11 mouse cellular contexts compared by ENCODE assay signal in genomic region chr19:45151361-45152182, GRCm38 (mm10). TPM values are rescaled to one million over a fixed set of nuclear protein-coding genes. Genes with fewer than 3 reads are reported as not detected.
A peak's percentile ranks its signal among the peaks of the same experiment; 100 is the strongest.
DNase-seq lines count a peak whose midpoint lies in the region; ATAC-seq and TF ChIP-seq lines count a peak whose summit lies in the region.
"Had no signal": no experiment of that assay in that cellular context is flagged by ENCODE, and none has a peak within 500 bp of the region (broad histone marks: within the 10 kb centered on the region; RNA-seq: fewer than 3 reads in every experiment).

No protein-coding gene starts in this region.

- H3K4me2 ChIP-seq in midbrain, postnatal 0 days (ENCODE audit: low read depth, low read length, poor library complexity, severe bottlenecking): no peak overlapping the region
- peak overlapping the region; percentile 40; the same call in 1 of the 2 replicates for H3K4me2 ChIP-seq in stomach, embryonic 16.5 days (ENCODE audit: low read depth, low read length)

- ATAC-seq in midbrain, postnatal 0 days (ENCODE audit: low FRiP score): no peak
- no peak for ATAC-seq in stomach, embryonic 16.5 days (ENCODE audit: insufficient read depth, low FRiP score)
- ATAC-seq in erythroid progenitor cell, adult 5-6 weeks (replicated peaks; ENCODE audit: low FRiP score, poor library complexity, severe bottlenecking): no peak

- intact Hi-C loops in gastrocnemius, adult 2 months (cut with DNase I): no loop called here

- H3K9me3 ChIP-seq in midbrain, embryonic 10.5 days (replicated peaks): peaks cover 3% of the 10 kb centered on the region; the same call in 1 of the 2 replicates
- H3K9me3 ChIP-seq in midbrain, postnatal 0 days (ENCODE audit: low read length): no peaks in the 10 kb centered on the region
- no peaks in the 10 kb centered on the region for H3K9me3 ChIP-seq in limb, embryonic 10.5 days (replicated peaks)
- H3K9me3 ChIP-seq in stomach, embryonic 16.5 days (replicated peaks; ENCODE audit: control insufficient read depth, low read length): no peaks in the 10 kb centered on the region

- H3K9ac ChIP-seq in midbrain, postnatal 0 days (replicated peaks; ENCODE audit: low read length, poor library complexity, severe bottlenecking): no peak overlapping the region
- H3K9ac ChIP-seq in stomach, embryonic 16.5 days (ENCODE audit: low read length): peak overlapping the region; percentile 39; the same call in 1 of the 2 replicates

- peaks cover 44% of the 10 kb centered on the region for H3K4me1 ChIP-seq in midbrain, embryonic 10.5 days
- peaks cover 5% of the 10 kb centered on the region; the same call in 1 of the 2 replicates for H3K4me1 ChIP-seq in midbrain, postnatal 0 days (ENCODE audit: insufficient read depth, low read length)
- peaks cover 50% of the 10 kb centered on the region for H3K4me1 ChIP-seq in limb, embryonic 10.5 days
- peaks cover 8% of the 10 kb centered on the region; the same call in 1 of the 2 replicates for H3K4me1 ChIP-seq in stomach, embryonic 16.5 days (ENCODE audit: control insufficient read depth, insufficient read depth, low read length)

- H3K27ac ChIP-seq in gastrocnemius, adult 2 months: no peak overlapping the region
- H3K27ac ChIP-seq in midbrain, embryonic 10.5 days (replicated peaks): no peak overlapping the region
- no peak overlapping the region for H3K27ac ChIP-seq in midbrain, postnatal 0 days (ENCODE audit: low read depth, low read length)
- H3K27ac ChIP-seq in limb, embryonic 10.5 days: 0 out of 2 replicates have a peak overlapping the region, but pooled peaks have one; percentile 37
- 0 out of 2 replicates have a peak overlapping the region, but pooled peaks have one; percentile 14 for H3K27ac ChIP-seq in stomach, embryonic 16.5 days (ENCODE audit: low read length)

- WGBS in midbrain, embryonic 10.5 days: 2% methylated on average over 36 of the region's 36 CpGs
- WGBS in midbrain, postnatal 0 days: under 1% methylated on average over 35 of the region's 36 CpGs
- 1% methylated on average over 36 of the region's 36 CpGs for WGBS in limb, embryonic 10.5 days
- 5% methylated on average over 36 of the region's 36 CpGs for WGBS in stomach, embryonic 16.5 days

- H3K4me3 ChIP-seq in gastrocnemius, adult 2 months: peak overlapping the region; percentile 59
- peak overlapping the region; percentile 42 for H3K4me3 ChIP-seq in midbrain, embryonic 10.5 days
- H3K4me3 ChIP-seq in midbrain, postnatal 0 days (ENCODE audit: low read depth, low read length): no peak overlapping the region; the same call in 1 of the 2 replicates
- peak overlapping the region; percentile 45 for H3K4me3 ChIP-seq in limb, embryonic 10.5 days
- H3K4me3 ChIP-seq in stomach, embryonic 16.5 days (replicated peaks; ENCODE audit: low read length): peak overlapping the region; percentile 36
- H3K4me3 ChIP-seq: megakaryocyte, embryonic 14.5 days had no signal

- no peaks in the 10 kb centered on the region for H3K36me3 ChIP-seq in midbrain, embryonic 10.5 days
- H3K36me3 ChIP-seq in midbrain, postnatal 0 days (ENCODE audit: insufficient read depth, low read length): no peaks in the 10 kb centered on the region
- H3K36me3 ChIP-seq in limb, embryonic 10.5 days: no peaks in the 10 kb centered on the region
- H3K36me3 ChIP-seq in stomach, embryonic 16.5 days (ENCODE audit: control insufficient read depth, insufficient read depth, low read length): no peaks in the 10 kb centered on the region

- H3K27me3 ChIP-seq in midbrain, embryonic 10.5 days (ENCODE audit: low read depth, poor library complexity, severe bottlenecking): peaks cover 100% of the 10 kb centered on the region
- H3K27me3 ChIP-seq in midbrain, postnatal 0 days (ENCODE audit: insufficient read depth, low read length): peaks cover 91% of the 10 kb centered on the region
- peaks cover 100% of the 10 kb centered on the region for H3K27me3 ChIP-seq in limb, embryonic 10.5 days (ENCODE audit: low read depth, poor library complexity, severe bottlenecking)
- peaks cover 94% of the 10 kb centered on the region for H3K27me3 ChIP-seq in stomach, embryonic 16.5 days (ENCODE audit: control insufficient read depth, insufficient read depth, low read length)

- no peak for TF ChIP-seq CTCF in gastrocnemius, adult 2 months (IDR thresholded peaks at IDR 0.05)
- TF ChIP-seq CTCF in midbrain, postnatal 0 days (IDR thresholded peaks at IDR 0.05): no peak

- DNase-seq in gastrocnemius, adult 2 months: no peak
- no peak for DNase-seq in gastrocnemius, postnatal 10 days
- DNase-seq in midbrain, embryonic 10.5 days (ENCODE audit: low spot score): peak; percentile 55
- DNase-seq in midbrain, postnatal 0 days (ENCODE audit: low spot score): no peak
- DNase-seq in limb, embryonic 10.5 days (ENCODE audit: low spot score): peak; percentile 66
- DNase-seq in retina, embryonic 14.5 days (ENCODE audit: low spot score): no peak
- DNase-seq: cerebellum, adult 9-10 months; gastrocnemius, postnatal 25 days had no signal

RNA-seq across cellular contexts. Expression of gene Tlx1, which starts 1.1 kb away (rescaled TPM):
- not detected for total RNA-seq in gastrocnemius, adult 2 months (2021)
- total RNA-seq in gastrocnemius, postnatal 10 days (2021): under 1 TPM in 1 of 2 experiments, not detected in 1; 0.18 TPM
- 0.11 and 0.22 TPM in 2 replicates for polyA plus RNA-seq in midbrain, embryonic 10.5 days (2016; fragmentation: Nextera tagmentation; extraction: Ambion mirVana)
- not detected in 2 replicates for total RNA-seq in midbrain, postnatal 0 days (2014; rRNA removed)
- polyA plus RNA-seq in midbrain, postnatal 0 days (2015; fragmentation: Nextera tagmentation; extraction: Ambion mirVana): not detected in 2 replicates
- 0.15 and 0.36 TPM in 2 replicates for polyA plus RNA-seq in limb, embryonic 10.5 days (2016; fragmentation: Nextera tagmentation; extraction: Ambion mirVana)
- 1.1 and 3.5 TPM in 2 replicates for polyA plus RNA-seq in stomach, embryonic 16.5 days (2015; fragmentation: Nextera tagmentation; extraction: Ambion mirVana)
- total RNA-seq in erythroid progenitor cell, adult 5-6 weeks (2015; ENCODE audit: low replicate concordance): not detected in 2 replicates
- total RNA-seq in erythroid progenitor cell, adult 5-6 weeks (2017; ENCODE audit: low replicate concordance): not detected in 2 replicates
- total RNA-seq: gastrocnemius, postnatal 25 days had no signal

Comparison
In these comparisons a context has a peak if more than half of its experiments do, and no peak if none do; other contexts are left out.
1. DNase-seq: peak in midbrain, embryonic 10.5 days (single experiment) and limb, embryonic 10.5 days (single experiment); none in gastrocnemius, adult 2 months (single experiment), gastrocnemius, postnatal 10 days (single experiment), midbrain, postnatal 0 days (single experiment) and retina, embryonic 14.5 days (single experiment).
2. H3K27ac ChIP-seq: peak in limb, embryonic 10.5 days (single experiment) and stomach, embryonic 16.5 days (single experiment); none in gastrocnemius, adult 2 months (single experiment), midbrain, embryonic 10.5 days (single experiment) and midbrain, postnatal 0 days (single experiment).